Mouse (Mus musculus) liver, embryonic 14.5 days (tissue): ENCODE data around the gene Rbpjl.

Experiments used
- CTCF ChIP-seq: IDR thresholded peaks from 2 replicates; pipeline ENCODE4 v1.5.1; 2016; ENCODE audit warnings: antibody characterized with exemption, low read depth, control low read depth
- EP300 ChIP-seq: IDR thresholded peaks from 2 replicates; pipeline ENCODE4 v1.6.1; 2016; ENCODE audit warnings: antibody characterized with exemption, low read depth

- TF ChIP-seq CTCF (no peak), EP300 (no peak)
These were observed 6.9 kb upstream of the Rbpjl start for GRCm38 (mm10) chr2:164396076-164396475.
